Mouse (Mus musculus): Measurements from ENCODE around the gene Slc35a1.

Gene Slc35a1

DNA sequence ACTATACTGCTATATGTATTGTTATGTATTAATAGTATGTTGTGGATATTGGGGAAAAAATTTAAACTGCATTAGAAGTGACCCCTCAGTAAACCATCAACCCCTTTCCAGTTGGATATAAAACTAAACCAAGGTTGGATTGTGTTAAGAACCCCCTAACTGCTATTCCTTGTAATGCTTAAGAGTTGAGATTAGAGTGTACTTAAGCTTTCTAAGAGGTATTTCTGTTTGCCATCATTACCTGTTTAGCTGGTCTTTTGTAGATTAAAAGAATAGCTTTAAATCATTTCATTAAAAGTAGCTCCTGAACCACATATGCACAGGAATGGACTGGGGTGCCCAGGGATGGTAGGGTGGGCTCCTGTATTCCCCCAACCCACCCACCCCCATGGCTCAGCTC is 42.5 kb downstream of the Slc35a1 start:
- DNase-seq = no peak

- no peak for DNase-seq
These were observed 46.5 kb downstream of the Slc35a1 start for GRCm38 (mm10) chr4:34640731-34641130.

DNA sequence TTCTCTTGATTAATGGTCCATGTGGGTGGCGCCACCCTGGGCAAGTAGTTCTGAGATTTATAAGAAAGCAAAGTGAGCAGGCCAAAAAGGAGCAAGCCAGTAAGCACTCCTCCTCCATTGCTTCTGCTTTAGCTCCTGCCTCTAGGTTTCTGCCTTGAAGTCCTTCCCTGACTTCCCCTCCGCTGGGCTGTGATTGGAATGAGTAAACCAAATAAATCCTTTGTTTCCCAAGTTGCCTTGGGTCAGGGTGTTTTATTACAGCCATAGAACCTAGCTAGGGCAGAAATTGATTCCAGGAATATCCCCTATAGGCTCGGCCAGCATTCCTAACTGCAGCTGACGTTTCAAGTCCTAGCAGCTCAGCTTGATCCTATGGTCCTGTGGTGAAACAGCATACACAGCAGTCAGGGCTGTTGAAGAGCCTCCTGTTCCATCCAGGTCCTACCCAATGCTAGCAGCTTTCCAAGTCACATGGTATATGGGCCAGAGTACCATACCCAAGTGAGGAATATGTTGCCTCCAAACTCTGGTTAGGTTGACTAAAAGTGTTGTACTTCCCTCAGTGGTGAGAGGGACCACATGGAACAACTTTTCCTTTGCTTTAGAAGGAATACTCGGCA is 47.4 kb downstream of the Slc35a1 start:
- no peak for DNase-seq

- DNase-seq = no peak
These were observed 49.4 kb downstream of the Slc35a1 start for GRCm38 (mm10) chr4:34637851-34638250.

DNA sequence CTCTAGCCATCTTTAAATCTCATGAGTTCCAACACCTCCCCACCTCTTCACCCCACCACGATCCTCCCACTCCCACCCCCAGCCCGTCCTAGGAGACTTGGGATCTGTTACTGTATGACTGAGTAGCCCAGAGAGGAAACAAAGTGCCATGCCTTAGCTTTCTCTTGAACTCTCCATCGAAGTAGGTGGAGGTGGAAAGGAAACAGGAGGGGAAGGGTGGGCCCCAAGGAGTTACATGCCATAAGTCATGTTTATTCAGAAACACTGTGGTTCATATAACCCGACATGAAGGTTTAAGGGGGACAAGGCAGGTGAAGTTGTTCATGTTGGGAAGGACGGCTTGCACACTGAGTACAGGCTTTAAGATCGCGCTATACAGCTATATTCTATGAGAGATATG is 49.9 kb downstream of the Slc35a1 start:
- no peak for DNase-seq

DNA sequence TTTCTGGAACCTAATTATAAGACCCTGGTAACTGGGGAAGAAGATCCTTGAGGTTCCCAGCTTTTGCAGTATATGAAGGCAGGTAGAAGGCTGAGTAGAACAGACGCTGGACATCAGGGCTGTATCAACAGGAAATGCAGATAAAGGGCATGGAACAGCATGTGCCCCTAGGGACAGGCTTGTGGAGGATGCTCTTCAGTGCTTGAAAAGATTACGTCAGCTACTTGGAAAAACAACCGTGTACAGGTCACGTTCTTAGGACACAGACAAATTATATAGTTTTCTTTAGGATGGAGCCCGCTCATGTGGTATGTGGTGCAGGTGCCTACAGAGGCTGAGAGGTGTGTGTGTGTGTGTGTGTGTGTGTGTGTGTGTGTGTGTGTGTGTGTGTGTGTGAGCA is 51.2 kb downstream of the Slc35a1 start:
- no peak for DNase-seq

DNA sequence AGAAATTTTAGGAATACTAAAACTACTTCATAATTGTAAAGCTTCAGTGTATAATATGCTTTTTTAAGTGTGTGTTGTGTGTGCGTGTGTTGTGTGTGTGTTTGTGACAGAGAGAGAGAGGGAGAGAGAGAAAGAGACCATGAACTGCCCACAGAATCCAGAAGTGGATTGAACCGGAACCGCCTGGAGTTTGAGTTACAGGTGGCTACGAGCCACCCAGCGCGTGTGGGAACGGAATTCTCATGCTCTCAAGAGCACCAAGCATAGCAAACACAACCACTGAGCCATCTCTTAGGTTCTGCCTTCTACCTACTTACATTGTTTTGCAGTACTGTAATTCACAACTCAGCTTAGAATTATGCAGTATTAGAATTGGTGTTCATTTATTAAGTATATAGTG is 53.1 kb downstream of the Slc35a1 start:
- no peak for DNase-seq

DNA sequence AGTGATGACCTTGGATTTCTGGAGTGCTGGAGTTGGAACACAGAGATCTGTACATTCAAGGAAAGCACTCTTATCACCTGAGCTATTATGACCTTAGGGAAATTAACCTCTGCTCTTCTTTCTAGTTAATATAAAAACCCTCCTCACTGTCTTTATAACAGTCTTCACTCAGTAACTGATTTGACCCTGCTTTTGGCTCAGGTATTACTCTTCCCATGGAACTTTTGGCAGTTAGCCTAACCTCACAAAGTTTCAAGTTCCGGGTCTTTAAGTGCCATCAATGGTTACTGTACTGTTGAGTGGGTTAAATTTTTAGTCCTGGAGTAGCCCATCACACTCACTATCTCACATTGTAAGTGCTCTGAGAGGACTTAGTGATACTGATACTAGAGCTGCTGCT is 57.3 kb downstream of the Slc35a1 start:
- no peak for DNase-seq

DNA sequence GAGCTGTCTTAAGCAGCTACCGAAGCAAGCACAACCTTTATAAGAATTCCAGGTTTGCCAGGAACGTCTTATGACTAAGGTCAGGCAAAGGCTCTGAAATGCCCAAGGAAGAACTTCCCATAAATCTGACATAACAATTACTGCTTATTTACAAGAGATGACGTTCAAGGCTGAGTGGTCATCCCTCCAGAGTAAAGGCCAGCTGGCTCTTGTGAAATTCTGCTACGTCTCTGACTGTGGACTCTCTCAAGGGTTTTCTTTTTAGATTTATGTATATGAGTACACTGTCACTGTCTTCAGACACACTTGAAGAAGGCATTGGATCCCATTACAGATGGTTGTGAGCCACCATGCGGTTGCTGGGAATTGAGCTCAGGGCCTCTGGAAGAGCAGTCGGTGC is 60.8 kb downstream of the Slc35a1 start:
- DNase-seq = no peak

DNA sequence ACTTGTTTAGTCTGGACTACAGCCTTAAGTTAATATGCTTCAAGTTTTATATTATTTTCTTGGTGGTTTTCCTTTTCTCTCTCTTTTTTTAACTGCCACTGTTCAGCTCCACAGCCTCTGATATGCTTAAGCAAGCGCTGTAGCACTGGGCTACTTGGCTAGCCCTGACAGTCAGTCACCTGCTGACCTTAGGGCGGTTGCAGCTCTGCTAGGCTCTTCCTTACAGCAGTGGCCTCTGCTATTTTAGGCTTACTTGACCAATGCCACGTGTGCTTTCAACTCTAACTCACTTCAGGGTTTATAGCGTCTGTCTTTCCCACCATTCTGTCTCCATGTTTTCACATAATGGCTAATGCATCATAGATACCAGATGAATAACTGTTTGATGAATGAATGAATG is 61.7 kb downstream of the Slc35a1 start:
- DNase-seq = no peak

GRCm38 (mm10) chr4:34616146-34616545 is 71.1 kb downstream of the Slc35a1 start:
- no peak for DNase-seq

- DNase-seq = peak in 1 of 2 experiments; percentile 5
These were observed 71.9 kb downstream of the Slc35a1 start for GRCm38 (mm10) chr4:34615303-34615702.

GRCm38 (mm10) chr4:34614630-34615094 is 72.6 kb downstream of the Slc35a1 start, which contains the start of the genes Orc3 and Rars2:
Orc3 (minus strand) TSS chr4:34614944.
Rars2 (plus strand) TSS chr4:34614957.
- DNase-seq = peak; percentile 83 to 90

GRCm38 (mm10) chr4:34613571-34614145 is 73.6 kb downstream of the Slc35a1 start:
- DNase-seq = no peak
